9 mouse cellular contexts compared by ENCODE assay signal in genomic region chr13:101032594-101032993, GRCm38 (mm10).
DNase-seq lines count a peak whose midpoint lies in the region; ATAC-seq and TF ChIP-seq lines count a peak whose summit lies in the region.
"Had no signal": no experiment of that assay in that cellular context is flagged by ENCODE, and none has a peak within 500 bp of the region (broad histone marks: within the 10 kb centered on the region; RNA-seq: fewer than 3 reads in every experiment).

No protein-coding gene starts in this region.

- ATAC-seq in kidney, embryonic 16.5 days (ENCODE audit: low FRiP score, low TSS enrichment): peak; percentile 75
- no peak for ATAC-seq in stomach, postnatal 0 days (ENCODE audit: low FRiP score, low TSS enrichment)
- ATAC-seq in forebrain, embryonic 16.5 days: no peak

- H3K36me3 ChIP-seq in kidney, embryonic 16.5 days (ENCODE audit: insufficient read depth, low read length): no peaks in the 10 kb centered on the region
- H3K36me3 ChIP-seq in kidney, adult 2 months (ENCODE audit: control insufficient read depth, insufficient read depth, low read length): no peaks in the 10 kb centered on the region
- no peaks in the 10 kb centered on the region for H3K36me3 ChIP-seq in thymus, adult 2 months (ENCODE audit: control insufficient read depth, insufficient read depth, low read length)
- H3K36me3 ChIP-seq in stomach, postnatal 0 days (ENCODE audit: control insufficient read depth, insufficient read depth, low read length): no peaks in the 10 kb centered on the region
- no peaks in the 10 kb centered on the region for H3K36me3 ChIP-seq in forebrain, embryonic 16.5 days (ENCODE audit: control insufficient read depth, insufficient read depth)

- H3K27me3 ChIP-seq in kidney, embryonic 16.5 days (ENCODE audit: insufficient read depth, low read length): no peaks in the 10 kb centered on the region
- no peaks in the 10 kb centered on the region; the same call in 1 of the 2 replicates for H3K27me3 ChIP-seq in kidney, adult 2 months (replicated peaks; ENCODE audit: control insufficient read depth, insufficient read depth, low read length)
- no peaks in the 10 kb centered on the region for H3K27me3 ChIP-seq in thymus, adult 2 months (ENCODE audit: control insufficient read depth, insufficient read depth, low read length)
- H3K27me3 ChIP-seq in stomach, postnatal 0 days (ENCODE audit: control insufficient read depth, insufficient read depth, low read length): no peaks in the 10 kb centered on the region
- no peaks in the 10 kb centered on the region for H3K27me3 ChIP-seq in forebrain, embryonic 16.5 days (replicated peaks; ENCODE audit: control insufficient read depth, insufficient read depth, low read length)

- WGBS in kidney, embryonic 16.5 days: 60% methylated on average over 1 of the region's 1 CpGs
- WGBS in kidney, adult 2 months: 62% methylated on average over 1 of the region's 1 CpGs
- WGBS in thymus, adult 2 months: 74% methylated on average over 1 of the region's 1 CpGs
- 73% methylated on average over 1 of the region's 1 CpGs for WGBS in stomach, postnatal 0 days
- WGBS in forebrain, embryonic 16.5 days: 91% methylated on average over 1 of the region's 1 CpGs

- TF ChIP-seq POLR2A in kidney, adult 2 months (IDR thresholded peaks at IDR 0.05; ENCODE audit: low read depth, low read length): no peak
- no peak for TF ChIP-seq POLR2A in thymus, adult 2 months (IDR thresholded peaks at IDR 0.05; ENCODE audit: control insufficient read depth, extremely low read depth, insufficient read depth, low read length, poor library complexity)

- no peak overlapping the region for H3K27ac ChIP-seq in kidney, embryonic 16.5 days (ENCODE audit: low read length)
- no peak overlapping the region for H3K27ac ChIP-seq in kidney, adult 2 months (ENCODE audit: insufficient read depth, low read depth, low read length)
- no peak overlapping the region for H3K27ac ChIP-seq in thymus, adult 2 months (ENCODE audit: control insufficient read depth, insufficient read depth, low read length)
- H3K27ac ChIP-seq in stomach, postnatal 0 days (replicated peaks): no peak overlapping the region
- no peak overlapping the region for H3K27ac ChIP-seq in forebrain, embryonic 16.5 days (ENCODE audit: low read length)
- H3K27ac ChIP-seq: heart, adult 2 months had no signal

- H3K4me1 ChIP-seq in kidney, embryonic 16.5 days (ENCODE audit: insufficient read depth, low read length): no peaks in the 10 kb centered on the region
- H3K4me1 ChIP-seq in kidney, adult 2 months (ENCODE audit: control insufficient read depth, insufficient read depth, low read length): no peaks in the 10 kb centered on the region
- no peaks in the 10 kb centered on the region for H3K4me1 ChIP-seq in thymus, adult 2 months (replicated peaks; ENCODE audit: control insufficient read depth, insufficient read depth, low read length)
- H3K4me1 ChIP-seq in stomach, postnatal 0 days (replicated peaks; ENCODE audit: control insufficient read depth, insufficient read depth): no peaks in the 10 kb centered on the region
- H3K4me1 ChIP-seq in forebrain, embryonic 16.5 days (replicated peaks; ENCODE audit: control insufficient read depth, insufficient read depth, low read length): peaks cover 3% of the 10 kb centered on the region; the same call in 1 of the 2 replicates

- no peak for TF ChIP-seq CTCF in kidney, adult 2 months (conservative IDR thresholded peaks at IDR 0.05; ENCODE audit: insufficient read depth, insufficient read length, low read depth, low read length)
- TF ChIP-seq CTCF in thymus, adult 2 months (IDR thresholded peaks at IDR 0.05; ENCODE audit: borderline replicate concordance, control insufficient read depth, extremely low read depth, insufficient read depth, low read length, poor library complexity): no peak
- TF ChIP-seq CTCF in stomach, postnatal 0 days (IDR thresholded peaks at IDR 0.05; ENCODE audit: low read depth): no peak

- TF ChIP-seq EP300 in stomach, postnatal 0 days (optimal IDR thresholded peaks at IDR 0.05): no peak

- H3K4me3 ChIP-seq in kidney, embryonic 16.5 days (ENCODE audit: low read length): no peak overlapping the region
- H3K4me3 ChIP-seq in kidney, adult 2 months (ENCODE audit: insufficient read depth, low read depth, low read length): no peak overlapping the region
- H3K4me3 ChIP-seq in thymus, adult 2 months (ENCODE audit: control insufficient read depth, insufficient read depth, low read length): no peak overlapping the region
- H3K4me3 ChIP-seq in stomach, postnatal 0 days (ENCODE audit: low read depth, low read length): no peak overlapping the region
- H3K4me3 ChIP-seq in forebrain, embryonic 16.5 days (replicated peaks; ENCODE audit: low read length): no peak overlapping the region
- H3K4me3 ChIP-seq: heart, adult 2 months had no signal

- no peak overlapping the region for H3K9ac ChIP-seq in kidney, embryonic 16.5 days (replicated peaks; ENCODE audit: low read length)
- no peak overlapping the region for H3K9ac ChIP-seq in stomach, postnatal 0 days (ENCODE audit: low read length)
- no peak overlapping the region for H3K9ac ChIP-seq in forebrain, embryonic 16.5 days (replicated peaks; ENCODE audit: low read depth, low read length)

- DNase-seq in kidney, adult 2 months: no peak
- DNase-seq in thymus, postnatal 0 days (ENCODE audit: low spot score): peak; percentile 4
- DNase-seq in thymus, adult 2 months: no peak
- DNase-seq in embryo, embryonic 9.5 days (ENCODE audit: extremely low spot score): peak; percentile 25
- DNase-seq in stomach, postnatal 0 days (ENCODE audit: low spot score): peak; percentile 46
- DNase-seq in layer of hippocampus, adult 18-20 months (ENCODE audit: low spot score in 2 of 2): no peak
- DNase-seq: heart, adult 2 months had no signal

- no peak overlapping the region for H3K4me2 ChIP-seq in kidney, embryonic 16.5 days (replicated peaks; ENCODE audit: low read depth, low read length)
- H3K4me2 ChIP-seq in stomach, postnatal 0 days (replicated peaks; ENCODE audit: low read depth): no peak overlapping the region
- no peak overlapping the region for H3K4me2 ChIP-seq in forebrain, embryonic 16.5 days (ENCODE audit: low read length)

- H3K9me3 ChIP-seq in kidney, embryonic 16.5 days (ENCODE audit: low read length): no peaks in the 10 kb centered on the region
- H3K9me3 ChIP-seq in stomach, postnatal 0 days (ENCODE audit: control insufficient read depth, low read length): no peaks in the 10 kb centered on the region
- H3K9me3 ChIP-seq in forebrain, embryonic 16.5 days (ENCODE audit: control insufficient read depth, low read length): no peaks in the 10 kb centered on the region

Comparison
In these comparisons a context has a peak if more than half of its experiments do, and no peak if none do; other contexts are left out.
1. DNase-seq: peak in thymus, postnatal 0 days (single experiment), embryo, embryonic 9.5 days (single experiment) and stomach, postnatal 0 days (single experiment); none in kidney, adult 2 months (single experiment), thymus, adult 2 months (single experiment) and layer of hippocampus, adult 18-20 months (0 of 2).